Mouse (Mus musculus) MEL (cell line): Measurements from ENCODE around the gene Ptgdr2. TPM values are rescaled to one million over a fixed set of nuclear protein-coding genes. Genes with fewer than 3 reads are reported as not detected.
A peak's percentile ranks its signal among the peaks of the same experiment; 100 is the strongest.

Experiments used
- DNase-seq: peaks from one replicate; pipeline ENCODE4 v3.0.0; 2011; ENCODE audit warnings: low read depth, low spot score
- H3K27ac ChIP-seq: 2 replicates; pipeline ENCODE4 v1.5.1; 2012; ENCODE audit warnings: low read depth, mild to moderate bottlenecking, control low read depth, low read length, moderate library complexity; ENCODE audit not compliant: control insufficient read depth
- H3K27me3 ChIP-seq, 2 experiments: fragments of 150-350 bp in 1 of 2; sonication (generic) in 1 of 2; 2 replicates each; pipeline ENCODE4 v1.6.1; 2012; ENCODE audit warnings: low read length in 2 of 2, mild to moderate bottlenecking in 2 of 2, improper control_type of control experiment in 1 of 2, moderate library complexity in 1 of 2; ENCODE audit not compliant: insufficient read depth in 2 of 2, control insufficient read depth in 1 of 2
- H3K36me3 ChIP-seq, 2 experiments: 2 replicates each; pipeline ENCODE4 v1.6.1; 2012 to 2014; ENCODE audit warnings: low read length in 2 of 2, improper control_type of control experiment in 1 of 2, inconsistent platforms in 1 of 2, mild to moderate bottlenecking in 1 of 2; ENCODE audit not compliant: insufficient read depth in 2 of 2, control insufficient read depth in 1 of 2
- H3K4me1 ChIP-seq, 2 experiments: fragments of 150-350 bp in 1 of 2; sonication (generic) in 1 of 2; 2 replicates each; pipeline ENCODE4 v1.6.1; 2012; ENCODE audit warnings: low read length in 2 of 2, improper control_type of control experiment in 1 of 2, mild to moderate bottlenecking in 1 of 2; ENCODE audit not compliant: insufficient read depth in 2 of 2, control insufficient read depth in 1 of 2
- H3K4me3 ChIP-seq, 2 experiments: fragments of 150-350 bp in 1 of 2; sonication (generic) in 1 of 2; 2 replicates each; pipeline ENCODE4 v1.5.1; 2012; ENCODE audit warnings: low read depth in 2 of 2, low read length in 2 of 2, mild to moderate bottlenecking in 2 of 2, moderate library complexity in 2 of 2, control low read depth in 1 of 2, improper control_type of control experiment in 1 of 2; ENCODE audit not compliant: control insufficient read depth in 1 of 2, insufficient read depth in 1 of 2
- H3K79me2 ChIP-seq: 2 replicates; pipeline ENCODE4 v1.6.1; 2012; ENCODE audit warnings: mild to moderate bottlenecking, low read length, moderate library complexity; ENCODE audit not compliant: control insufficient read depth, poor library complexity, insufficient read depth
- H3K9ac ChIP-seq: 2 replicates; pipeline ENCODE4 v1.6.1; 2012; ENCODE audit warnings: low read depth, mild to moderate bottlenecking, control low read depth, low read length, moderate library complexity; ENCODE audit not compliant: control insufficient read depth, poor library complexity, severe bottlenecking
- H3K9me3 ChIP-seq: fragments of 150-350 bp; sonication (generic); replicated peaks from 2 replicates; pipeline ENCODE4 v1.6.1; 2012; ENCODE audit warnings: mild to moderate bottlenecking, low read length, improper control_type of control experiment, moderate library complexity; ENCODE audit not compliant: insufficient read depth
- CTCF ChIP-seq, 3 experiments: IDR thresholded peaks in 2 of 3; conservative IDR thresholded peaks in 1 of 3; 2 replicates each; pipeline ENCODE4 v1.5.1; 2011 to 2012; ENCODE audit warnings: low read length in 3 of 3, low read depth in 2 of 3, mild to moderate bottlenecking in 2 of 3, improper control_type of control experiment in 1 of 3, inconsistent platforms in 1 of 3, mixed read lengths in 1 of 3, moderate library complexity in 1 of 3; ENCODE audit not compliant: control insufficient read depth in 1 of 3, insufficient read depth in 1 of 3, poor library complexity in 1 of 3, severe bottlenecking in 1 of 3
- E2F4 ChIP-seq: IDR thresholded peaks from 2 replicates; pipeline ENCODE4 v1.6.1; 2011; ENCODE audit warnings: low read depth, low read length, improper control_type of control experiment, borderline replicate concordance
- EP300 ChIP-seq, 2 experiments: IDR thresholded peaks; 2 replicates each; pipeline ENCODE4 v1.6.1; 2011; ENCODE audit warnings: improper control_type of control experiment in 2 of 2, low read length in 2 of 2, low read depth in 1 of 2, mild to moderate bottlenecking in 1 of 2
- ETS1 ChIP-seq: IDR thresholded peaks from 2 replicates; pipeline ENCODE4 v1.6.1; 2012; ENCODE audit warnings: low read depth, mild to moderate bottlenecking, inconsistent platforms, low read length, improper control_type of control experiment, moderate library complexity
- GABPA ChIP-seq: IDR thresholded peaks from 2 replicates; pipeline ENCODE4 v1.6.1; 2012; ENCODE audit warnings: low read depth, mild to moderate bottlenecking, inconsistent platforms, low read length, improper control_type of control experiment, moderate library complexity
- HCFC1 ChIP-seq: IDR thresholded peaks from 2 replicates; pipeline ENCODE4 v1.6.1; 2012; ENCODE audit warnings: low read depth, mild to moderate bottlenecking, inconsistent platforms, low read length, improper control_type of control experiment, moderate library complexity
- KAT2A ChIP-seq: conservative IDR thresholded peaks from 2 replicates; pipeline ENCODE4 v1.6.1; 2012; ENCODE audit warnings: low read depth, low read length, improper control_type of control experiment, inconsistent platforms
- MAX ChIP-seq: IDR thresholded peaks from 2 replicates; pipeline ENCODE4 v1.6.1; 2011; ENCODE audit warnings: low read length, improper control_type of control experiment
- MYB ChIP-seq: IDR thresholded peaks from 2 replicates; pipeline ENCODE4 v1.6.1; 2011; ENCODE audit warnings: mild to moderate bottlenecking, low read depth, low read length, improper control_type of control experiment
- POLR2A ChIP-seq, 2 experiments: IDR thresholded peaks; 2 replicates each; pipeline ENCODE4 v1.6.1; 2011 to 2012; ENCODE audit warnings: low read length in 2 of 2, mild to moderate bottlenecking in 2 of 2, control low read depth in 1 of 2, improper control_type of control experiment in 1 of 2, low read depth in 1 of 2, moderate library complexity in 1 of 2; ENCODE audit not compliant: control insufficient read depth in 1 of 2, insufficient read depth in 1 of 2, poor library complexity in 1 of 2
- RAD21 ChIP-seq: IDR thresholded peaks from 2 replicates; pipeline ENCODE4 v1.6.1; 2011; ENCODE audit warnings: mild to moderate bottlenecking, low read depth, low read length, improper control_type of control experiment
- RCOR1 ChIP-seq: IDR thresholded peaks from 2 replicates; pipeline ENCODE4 v1.6.1; 2012; ENCODE audit warnings: low read depth, mild to moderate bottlenecking, inconsistent platforms, low read length, improper control_type of control experiment
- SMC3 ChIP-seq: IDR thresholded peaks from 2 replicates; pipeline ENCODE4 v1.6.1; 2011; ENCODE audit warnings: low read depth, low read length, improper control_type of control experiment
- ZC3H11A ChIP-seq: IDR thresholded peaks from 2 replicates; pipeline ENCODE4 v1.6.1; 2012; ENCODE audit warnings: low read depth, mild to moderate bottlenecking, inconsistent platforms, low read length, improper control_type of control experiment
- ZMIZ1 ChIP-seq: IDR thresholded peaks from 2 replicates; pipeline ENCODE4 v1.6.1; 2012; ENCODE audit warnings: low read depth, mild to moderate bottlenecking, inconsistent platforms, low read length, improper control_type of control experiment, moderate library complexity
- ZNF384 ChIP-seq: IDR thresholded peaks from 2 replicates; pipeline ENCODE4 v1.6.1; 2012; ENCODE audit warnings: low read depth, mild to moderate bottlenecking, inconsistent platforms, low read length, improper control_type of control experiment
- polyA plus RNA-seq, 2 experiments: library from polyadenylated mRNA; stranded (reverse) in 1 of 2; unstranded in 1 of 2; fragments of >175 nt in 1 of 2; fragments of >200 nt in 1 of 2; gene quantifications; 2 replicates each; pipeline versions ENCODE4 v1.2.1 to v1.2.4; 2012; ENCODE audit warnings: low replicate concordance in 2 of 2, low read depth in 1 of 2; ENCODE audit not compliant: insufficient read length in 2 of 2, insufficient read depth in 1 of 2, missing spikeins in 1 of 2
- total RNA-seq: library from RNA; depleted of rRNA; stranded (reverse); fragments of 300-350 nt; gene quantifications from 2 replicates; pipeline ENCODE4 v1.2.3, GENCODE M21; 2012

Gene Ptgdr2
- total and polyA plus RNA-seq, 3 experiments, result 0.31 to 0.46 TPM; not detected in 1

DNA sequence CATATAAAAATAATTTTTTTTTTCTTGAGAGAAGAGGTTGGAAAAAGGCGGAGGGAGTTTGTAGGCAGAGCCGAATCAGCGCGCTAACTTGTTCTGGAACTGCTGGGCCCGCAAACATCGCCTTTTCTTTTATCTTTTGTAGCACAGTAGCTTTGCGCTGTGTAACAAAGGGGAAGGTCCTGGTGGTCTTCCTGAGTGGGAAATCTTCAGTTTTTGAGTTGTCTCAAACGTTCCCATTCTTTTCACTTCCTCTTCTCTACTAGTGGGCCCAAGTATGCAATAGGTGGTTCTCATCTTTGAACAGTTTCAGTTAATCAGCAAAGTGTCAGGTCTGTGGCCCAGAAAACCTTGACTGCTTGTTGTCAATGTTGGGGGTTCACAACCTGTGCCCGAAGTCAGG lies 12.6 kb downstream of the Ptgdr2 start:
- Histone ChIP-seq H3K36me3 (peaks cover 0 to 18% of the 10 kb centered on the region in 2 experiments; a peak in 2 of 4 replicates), H3K9me3 (no peaks in the 10 kb centered on the region), H3K27me3 (peaks cover 3 to 5% of the 10 kb centered on the region in 2 experiments; a peak in 2 of 4 replicates), H3K4me3 (peak overlapping the region; percentile 65 to 95), H3K4me1 (peaks cover 0 to 13% of the 10 kb centered on the region in 2 experiments; a peak in 2 of 4 replicates), H3K9ac (peak overlapping the region; percentile 80), H3K79me2 (peaks cover 34% of the 10 kb centered on the region), H3K27ac (peak overlapping the region; percentile 85)
- TF ChIP-seq KAT2A (no peak), EP300 (IDR thresholded peaks at IDR 0.05; ENCODE audit: low read depth in 1 of 2, low read length in 2 of 2) (peak in 1 of 2 experiments; percentile 20; a peak in 1 of 4 replicates), CTCF (IDR thresholded peaks at IDR 0.05 in 2 of 3, conservative IDR thresholded peaks at IDR 0.05 in 1 of 3; ENCODE audit: control insufficient read depth in 1 of 3, insufficient read depth in 1 of 3, low read depth in 2 of 3, low read length in 3 of 3, poor library complexity in 1 of 3, severe bottlenecking in 1 of 3) (no peak), ETS1 (no peak), ZNF384 (0 out of 2 replicates have a peak, but pooled peaks have one; percentile 3), MYB (no peak), POLR2A (IDR thresholded peaks at IDR 0.05; ENCODE audit: control insufficient read depth in 1 of 2, insufficient read depth in 1 of 2, low read depth in 1 of 2, low read length in 2 of 2, poor library complexity in 1 of 2) (0 out of 4 replicates have a peak, but pooled peaks of 1 of the 2 experiments have one; percentile 7)
- DNase-seq, result peak; percentile 65

DNA sequence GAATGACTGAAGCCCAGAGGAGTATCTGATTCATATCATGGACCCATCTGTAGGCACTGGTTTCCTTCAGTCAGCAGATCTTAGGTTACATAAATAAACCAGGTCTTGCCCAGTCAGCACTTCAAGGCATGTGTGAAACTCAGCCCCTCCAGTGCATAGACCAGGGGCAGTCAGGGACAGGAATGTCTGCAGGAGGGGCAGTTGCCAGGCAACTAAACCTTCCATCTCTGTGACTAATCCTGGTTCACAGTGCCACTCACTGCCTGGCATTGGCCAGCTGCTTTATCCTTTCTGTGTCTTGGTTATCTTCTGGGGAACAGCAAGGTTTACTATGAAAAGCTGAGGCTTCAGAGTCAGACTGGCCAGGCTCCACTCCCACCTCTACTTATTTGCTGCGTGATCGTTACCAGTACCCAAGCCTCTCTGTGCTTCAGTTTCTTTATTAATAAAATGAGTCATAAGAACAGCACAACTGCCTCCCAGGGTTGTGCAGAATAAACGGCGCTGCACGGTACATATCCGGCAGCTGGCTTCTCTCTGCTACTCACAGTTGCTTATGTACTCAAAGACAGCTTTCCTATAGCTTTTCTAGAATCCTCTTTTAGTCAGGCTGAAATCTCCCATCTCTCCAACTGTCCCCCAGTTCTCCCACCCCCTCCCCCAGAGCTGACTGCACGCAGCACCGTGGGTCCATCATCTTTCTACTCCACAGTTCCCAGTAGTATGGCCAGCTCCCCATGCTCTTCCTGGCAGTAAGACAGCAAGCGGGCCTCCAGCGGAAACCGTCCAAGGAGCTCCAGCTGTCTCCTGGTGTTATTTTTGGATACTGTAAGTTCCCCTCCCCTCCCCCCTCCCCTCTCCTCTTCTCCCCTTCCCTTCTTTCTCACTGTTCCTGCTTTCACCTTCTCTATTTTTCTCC lies 15.3 kb downstream of the Ptgdr2 start:
- Histone ChIP-seq H3K27ac (no peak overlapping the region), H3K9me3 (no peaks in the 10 kb centered on the region), H3K27me3 (peaks cover 5 to 8% of the 10 kb centered on the region in 2 experiments), H3K79me2 (peaks cover 17% of the 10 kb centered on the region), H3K4me3 (no peak overlapping the region), H3K9ac (no peak overlapping the region), H3K36me3 (peaks cover 0 to 5% of the 10 kb centered on the region in 2 experiments; a peak in 2 of 4 replicates), H3K4me1 (peaks cover 0 to 2% of the 10 kb centered on the region in 2 experiments; a peak in 1 of 4 replicates)
- no peak for DNase-seq
- TF ChIP-seq E2F4 (no peak), ZMIZ1 (no peak)

DNA sequence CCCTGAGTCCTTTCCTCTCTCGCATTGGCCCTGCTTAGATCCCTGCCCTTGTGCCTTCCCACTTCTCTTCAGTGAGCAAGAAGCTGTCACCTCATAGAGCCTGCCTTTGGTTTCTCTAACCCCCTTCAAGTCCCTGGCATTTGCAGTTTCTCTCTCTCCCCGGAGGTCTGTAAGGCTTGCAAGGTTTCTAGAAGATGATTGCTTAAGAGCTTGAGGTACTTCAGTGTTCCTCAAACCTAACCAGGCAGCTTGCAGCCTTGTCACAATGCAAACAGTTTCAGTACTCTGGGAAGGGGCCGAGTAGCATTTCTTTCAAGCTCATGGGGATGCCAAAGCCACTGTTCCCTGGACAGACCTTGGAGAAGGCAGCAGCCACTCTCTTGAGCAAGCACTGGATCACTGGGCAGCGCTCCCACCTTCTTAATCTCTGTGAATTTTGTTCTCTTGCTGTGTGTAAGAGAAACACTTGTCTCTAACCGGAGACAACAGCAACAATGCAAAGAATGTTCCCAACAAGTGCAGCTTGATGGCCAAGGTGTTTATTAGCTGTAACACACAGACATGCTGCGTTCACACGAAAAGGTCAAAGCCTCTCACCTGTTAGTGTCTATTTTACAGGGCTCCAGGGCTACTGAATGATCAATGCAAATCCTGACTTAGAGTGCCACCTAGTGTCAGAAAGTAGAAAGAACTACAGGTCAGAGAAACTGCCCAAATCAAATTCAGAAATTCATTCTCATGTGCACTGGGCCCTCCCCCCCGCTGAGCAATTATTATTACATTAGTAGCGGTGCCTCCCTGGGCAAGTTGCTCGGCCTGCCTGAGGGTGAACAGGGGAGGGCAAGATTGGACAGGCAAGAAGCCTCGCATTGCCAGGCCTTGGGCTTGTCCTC lies 22.4 kb downstream of the Ptgdr2 start:
- Histone ChIP-seq H3K79me2 (no peaks in the 10 kb centered on the region), H3K4me1 (no peaks in the 10 kb centered on the region), H3K36me3 (no peaks in the 10 kb centered on the region), H3K9me3 (no peaks in the 10 kb centered on the region), H3K4me3 (no peak overlapping the region), H3K27ac (no peak overlapping the region), H3K9ac (no peak overlapping the region), H3K27me3 (peaks cover 5 to 8% of the 10 kb centered on the region in 2 experiments; a peak in 3 of 4 replicates)
- TF ChIP-seq GABPA (no peak), CTCF (IDR thresholded peaks at IDR 0.05 in 2 of 3, conservative IDR thresholded peaks at IDR 0.05 in 1 of 3; ENCODE audit: control insufficient read depth in 1 of 3, insufficient read depth in 1 of 3, low read depth in 2 of 3, low read length in 3 of 3, poor library complexity in 1 of 3, severe bottlenecking in 1 of 3) (peak; percentile 36 to 95 (median 57)), RAD21 (peak; percentile 98), HCFC1 (no peak), SMC3 (peak; percentile 88), ZC3H11A (peak; percentile 92), KAT2A (no peak), MAX (no peak), RCOR1 (no peak)
- peak; percentile 76 for DNase-seq
